Mouse (Mus musculus): ENCODE results near the gene Hsf2bp. TPM values are rescaled to one million over a fixed set of nuclear protein-coding genes. Genes with fewer than 3 reads are reported as not detected.

The Hsf2bp gene
- polyA plus RNA-seq, 1 experiment from 2014 or later, result 0.52 TPM

DNA sequence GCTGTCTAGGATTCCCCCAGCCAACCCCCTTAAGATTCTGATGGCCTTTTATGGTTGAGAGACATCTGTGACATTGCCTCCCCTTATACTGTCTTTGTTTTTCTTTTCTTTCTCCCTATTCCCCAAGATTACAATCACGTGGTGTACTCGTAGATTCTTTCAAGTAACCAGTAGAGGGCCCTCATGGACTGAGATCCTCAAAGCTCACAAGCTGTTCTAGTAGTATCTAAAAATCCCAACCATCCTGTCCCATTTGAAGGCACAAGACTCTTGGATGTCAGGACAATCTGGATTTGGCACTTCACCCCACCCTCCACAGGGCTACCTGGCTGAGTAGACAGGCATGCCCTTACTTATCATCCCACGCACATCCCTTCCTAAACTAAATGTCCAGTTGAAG lies 8.5 kb downstream of the Hsf2bp start:
- H3K9ac ChIP-seq (ENCODE audit: low read length), result no peak overlapping the region
- no peak overlapping the region for H3K4me3 ChIP-seq (ENCODE audit: low read depth, low read length)
- H3K36me3 ChIP-seq (ENCODE audit: control insufficient read depth, insufficient read depth, low read length), result no peaks in the 10 kb centered on the region
- no peaks in the 10 kb centered on the region for H3K4me1 ChIP-seq (replicated peaks; ENCODE audit: control insufficient read depth, insufficient read depth)
- WGBS, result 31% methylated on average over 3 of the region's 3 CpGs
- TF ChIP-seq CTCF (IDR thresholded peaks at IDR 0.05; ENCODE audit: low read depth), result peak; percentile 85
- no peak for TF ChIP-seq EP300 (optimal IDR thresholded peaks at IDR 0.05)
- H3K27ac ChIP-seq (replicated peaks), result no peak overlapping the region
- ATAC-seq (ENCODE audit: low FRiP score, low TSS enrichment), result peak; percentile 7; the same call in 1 of the 2 replicates
- H3K9me3 ChIP-seq (ENCODE audit: control insufficient read depth, low read length), result no peaks in the 10 kb centered on the region
- no peaks in the 10 kb centered on the region for H3K27me3 ChIP-seq (ENCODE audit: control insufficient read depth, insufficient read depth, low read length)
- DNase-seq (ENCODE audit: low spot score), result no peak
- no peak overlapping the region for H3K4me2 ChIP-seq (replicated peaks; ENCODE audit: low read depth)

DNA sequence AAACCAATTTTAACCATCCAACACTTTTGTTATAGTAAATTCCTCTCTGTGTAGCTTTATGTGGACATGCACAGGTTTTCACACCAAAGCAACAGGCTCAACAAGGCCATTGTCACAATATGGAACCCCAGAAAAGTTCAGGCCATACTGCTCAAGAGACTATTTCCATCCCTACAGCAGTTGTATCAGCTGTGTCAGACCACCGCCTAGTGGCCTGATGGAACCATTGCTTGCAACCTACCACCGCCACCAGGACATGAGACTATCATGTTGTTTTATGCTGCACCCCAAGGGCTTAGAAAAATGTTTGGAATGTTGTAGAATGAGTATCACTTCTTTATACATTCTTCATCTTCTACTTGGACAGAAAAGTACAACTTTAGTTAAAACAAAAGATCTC lies 10.8 kb downstream of the Hsf2bp start:
- Histone ChIP-seq H3K36me3 (ENCODE audit: control insufficient read depth, insufficient read depth, low read length) (no peaks in the 10 kb centered on the region), H3K27me3 (ENCODE audit: control insufficient read depth, insufficient read depth, low read length) (no peaks in the 10 kb centered on the region), H3K9me3 (ENCODE audit: control insufficient read depth, low read length) (no peaks in the 10 kb centered on the region), H3K4me1 (replicated peaks; ENCODE audit: control insufficient read depth, insufficient read depth) (no peaks in the 10 kb centered on the region), H3K4me3 (ENCODE audit: low read depth, low read length) (no peak overlapping the region), H3K27ac (replicated peaks) (no peak overlapping the region), H3K4me2 (replicated peaks; ENCODE audit: low read depth) (no peak overlapping the region), H3K9ac (ENCODE audit: low read length) (no peak overlapping the region)
- peak; percentile 74 for DNase-seq (ENCODE audit: low spot score)
- TF ChIP-seq CTCF (IDR thresholded peaks at IDR 0.05; ENCODE audit: low read depth), result peak; percentile 98
- no peak for TF ChIP-seq EP300 (optimal IDR thresholded peaks at IDR 0.05)
- peak; percentile 81 for ATAC-seq (ENCODE audit: low FRiP score, low TSS enrichment)
- 18% methylated on average over 2 of the region's 2 CpGs for WGBS

DNA sequence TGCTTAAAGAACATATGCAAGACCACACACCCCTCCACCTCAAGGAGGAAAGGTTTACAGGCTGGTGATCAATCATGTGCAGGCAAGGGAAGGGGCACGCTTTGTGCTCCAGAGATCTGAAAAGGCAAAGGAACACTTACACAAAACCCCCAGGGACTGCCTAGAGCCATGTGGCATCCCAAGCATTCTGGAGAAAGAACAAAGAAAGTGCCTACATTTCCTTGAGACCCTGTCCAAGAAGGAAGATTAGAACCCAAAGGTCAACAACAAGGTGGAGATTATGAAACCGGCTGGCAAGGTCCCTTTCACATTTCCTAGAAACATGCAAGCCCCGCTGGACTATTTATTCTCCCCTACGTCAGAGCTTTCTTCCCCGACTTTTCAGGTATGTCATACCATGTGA lies 11.5 kb downstream of the Hsf2bp start:
- Histone ChIP-seq H3K9me3 (ENCODE audit: control insufficient read depth, low read length) (no peaks in the 10 kb centered on the region), H3K4me3 (ENCODE audit: low read depth, low read length) (no peak overlapping the region), H3K36me3 (ENCODE audit: control insufficient read depth, insufficient read depth, low read length) (no peaks in the 10 kb centered on the region), H3K4me2 (replicated peaks; ENCODE audit: low read depth) (no peak overlapping the region), H3K27me3 (ENCODE audit: control insufficient read depth, insufficient read depth, low read length) (no peaks in the 10 kb centered on the region), H3K9ac (ENCODE audit: low read length) (no peak overlapping the region), H3K4me1 (replicated peaks; ENCODE audit: control insufficient read depth, insufficient read depth) (no peaks in the 10 kb centered on the region), H3K27ac (replicated peaks) (no peak overlapping the region)
- DNase-seq (ENCODE audit: low spot score), result peak; percentile 34
- 33% methylated on average over 5 of the region's 5 CpGs for WGBS
- ATAC-seq (ENCODE audit: low FRiP score, low TSS enrichment), result peak; percentile 38; the same call in 1 of the 2 replicates
- TF ChIP-seq EP300 (optimal IDR thresholded peaks at IDR 0.05) (no peak), CTCF (IDR thresholded peaks at IDR 0.05; ENCODE audit: low read depth) (no peak)

DNA sequence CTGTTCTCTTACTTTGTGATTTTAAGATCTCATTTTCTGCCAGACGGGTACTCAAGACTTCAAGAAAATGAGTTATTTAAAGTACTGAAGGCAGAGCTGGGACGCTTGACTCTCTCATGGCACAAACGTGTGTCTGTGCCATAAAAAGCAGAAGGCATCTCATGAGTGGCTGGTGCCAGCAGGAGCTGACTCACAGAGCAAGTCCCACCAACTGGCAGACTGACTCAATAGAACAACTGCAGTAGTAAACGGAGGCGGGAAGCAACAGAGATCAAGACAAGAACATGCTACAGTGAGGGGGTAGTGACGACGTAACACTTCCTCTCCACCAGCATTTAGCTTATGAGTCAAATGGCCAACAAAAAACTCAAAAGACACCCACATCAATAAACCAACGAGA lies 13.1 kb downstream of the Hsf2bp start:
- Histone ChIP-seq H3K4me3 (ENCODE audit: low read depth, low read length) (no peak overlapping the region), H3K27ac (replicated peaks) (no peak overlapping the region), H3K9me3 (ENCODE audit: control insufficient read depth, low read length) (no peaks in the 10 kb centered on the region), H3K9ac (ENCODE audit: low read length) (no peak overlapping the region), H3K36me3 (ENCODE audit: control insufficient read depth, insufficient read depth, low read length) (no peaks in the 10 kb centered on the region), H3K4me2 (replicated peaks; ENCODE audit: low read depth) (no peak overlapping the region), H3K4me1 (replicated peaks; ENCODE audit: control insufficient read depth, insufficient read depth) (no peaks in the 10 kb centered on the region), H3K27me3 (ENCODE audit: control insufficient read depth, insufficient read depth, low read length) (no peaks in the 10 kb centered on the region)
- TF ChIP-seq EP300 (optimal IDR thresholded peaks at IDR 0.05) (no peak), CTCF (IDR thresholded peaks at IDR 0.05; ENCODE audit: low read depth) (no peak)
- DNase-seq (ENCODE audit: low spot score) (no peak), ATAC-seq (ENCODE audit: low FRiP score, low TSS enrichment) (no peak)
- WGBS, result 54% methylated on average over 8 of the region's 8 CpGs

DNA sequence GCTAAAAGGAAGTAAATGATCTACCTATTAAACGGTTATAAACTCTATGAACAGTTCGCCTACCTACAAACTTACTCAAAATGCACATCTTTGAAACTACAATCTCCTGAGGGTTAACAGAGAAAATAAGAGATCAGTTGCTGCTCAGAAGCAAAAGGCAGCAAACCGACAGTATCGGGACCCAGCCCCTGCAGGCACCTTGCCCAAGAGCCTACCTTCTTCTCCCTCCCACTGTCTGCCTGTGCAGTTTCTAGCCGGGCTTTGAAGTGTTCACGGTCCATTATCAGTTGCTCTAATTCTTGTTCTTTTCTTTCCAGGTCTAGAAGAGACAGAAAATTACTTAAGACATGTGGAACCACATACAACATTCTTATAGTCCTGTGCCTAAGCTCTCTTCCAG lies 13.6 kb downstream of the Hsf2bp start:
- no peaks in the 10 kb centered on the region for H3K4me1 ChIP-seq (replicated peaks; ENCODE audit: control insufficient read depth, insufficient read depth)
- no peak overlapping the region for H3K9ac ChIP-seq (ENCODE audit: low read length)
- TF ChIP-seq EP300 (optimal IDR thresholded peaks at IDR 0.05) (no peak), CTCF (IDR thresholded peaks at IDR 0.05; ENCODE audit: low read depth) (no peak)
- no peak overlapping the region for H3K4me3 ChIP-seq (ENCODE audit: low read depth, low read length)
- no peaks in the 10 kb centered on the region for H3K27me3 ChIP-seq (ENCODE audit: control insufficient read depth, insufficient read depth, low read length)
- ATAC-seq (ENCODE audit: low FRiP score, low TSS enrichment) (no peak), DNase-seq (ENCODE audit: low spot score) (no peak)
- H3K27ac ChIP-seq (replicated peaks), result no peak overlapping the region
- H3K4me2 ChIP-seq (replicated peaks; ENCODE audit: low read depth), result no peak overlapping the region
- no peaks in the 10 kb centered on the region for H3K36me3 ChIP-seq (ENCODE audit: control insufficient read depth, insufficient read depth, low read length)
- WGBS, result 69% methylated on average over 6 of the region's 6 CpGs
- no peaks in the 10 kb centered on the region for H3K9me3 ChIP-seq (ENCODE audit: control insufficient read depth, low read length)

DNA sequence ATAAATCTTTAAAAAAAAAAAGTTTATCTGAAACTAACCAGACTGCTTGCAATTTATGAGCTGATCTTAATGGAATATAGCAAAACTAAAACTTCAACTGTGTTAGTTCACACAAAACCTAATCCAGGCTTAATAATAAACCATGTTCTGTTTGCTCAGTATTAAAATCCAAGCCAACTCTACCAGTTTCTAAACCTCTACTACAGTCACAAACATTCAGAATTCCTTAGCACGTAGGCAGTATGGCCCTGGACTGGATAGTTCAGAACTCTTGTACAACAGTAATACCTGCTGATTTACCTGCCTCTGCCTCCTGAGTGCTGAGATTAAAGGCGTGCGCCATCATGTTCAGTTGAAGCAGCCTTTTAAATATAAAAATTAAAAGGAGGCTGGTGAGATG lies 14.2 kb downstream of the Hsf2bp start:
- H3K9ac ChIP-seq (ENCODE audit: low read length), result no peak overlapping the region
- H3K4me2 ChIP-seq (replicated peaks; ENCODE audit: low read depth), result no peak overlapping the region
- H3K9me3 ChIP-seq (ENCODE audit: control insufficient read depth, low read length), result no peaks in the 10 kb centered on the region
- DNase-seq (ENCODE audit: low spot score) (no peak), ATAC-seq (ENCODE audit: low FRiP score, low TSS enrichment) (no peak)
- no peaks in the 10 kb centered on the region for H3K36me3 ChIP-seq (ENCODE audit: control insufficient read depth, insufficient read depth, low read length)
- WGBS, result 69% methylated on average over 3 of the region's 3 CpGs
- H3K4me1 ChIP-seq (replicated peaks; ENCODE audit: control insufficient read depth, insufficient read depth), result no peaks in the 10 kb centered on the region
- no peak overlapping the region for H3K27ac ChIP-seq (replicated peaks)
- no peak overlapping the region for H3K4me3 ChIP-seq (ENCODE audit: low read depth, low read length)
- H3K27me3 ChIP-seq (ENCODE audit: control insufficient read depth, insufficient read depth, low read length), result no peaks in the 10 kb centered on the region
- TF ChIP-seq EP300 (optimal IDR thresholded peaks at IDR 0.05) (no peak), CTCF (IDR thresholded peaks at IDR 0.05; ENCODE audit: low read depth) (no peak)

All from stomach, postnatal 0 days (tissue).